Mouse (Mus musculus): ENCODE results near the gene Traf2. TPM values are rescaled to one million over a fixed set of nuclear protein-coding genes. Genes with fewer than 3 reads are reported as not detected.

The Traf2 gene
- polyA plus RNA-seq, 1 experiment from 2014 or later = 20.3 TPM

- no peak overlapping the region for H3K27ac ChIP-seq (ENCODE audit: low read depth, low read length)
- peaks cover 12% of the 10 kb centered on the region for H3K4me1 ChIP-seq (ENCODE audit: control insufficient read depth, insufficient read depth, low read length)
- WGBS (ENCODE audit: insufficient replicate concordance) = 62% methylated on average over 6 of the region's 6 CpGs
- no peaks in the 10 kb centered on the region for H3K27me3 ChIP-seq (ENCODE audit: control insufficient read depth, insufficient read depth, low read length)
- no peak for ATAC-seq (replicated peaks; ENCODE audit: insufficient number of reproducible peaks, low FRiP score, low TSS enrichment)
- H3K4me3 ChIP-seq (ENCODE audit: low read depth, low read length) = no peak overlapping the region
- no peaks in the 10 kb centered on the region for H3K36me3 ChIP-seq (ENCODE audit: control insufficient read depth, insufficient read depth, low read length)
- no peak overlapping the region for H3K9ac ChIP-seq (ENCODE audit: low read depth, low read length)
- H3K4me2 ChIP-seq = no peak overlapping the region
- no peaks in the 10 kb centered on the region for H3K9me3 ChIP-seq (replicated peaks; ENCODE audit: control insufficient read depth, low read length)
Observed at GRCm38 (mm10) chr2:25497846-25498575, 48.7 kb downstream of the Traf2 start.

GRCm38 (mm10) chr2:25496462-25496861 is 50.3 kb downstream of the Traf2 start:
- no peak for ATAC-seq (replicated peaks; ENCODE audit: insufficient number of reproducible peaks, low FRiP score, low TSS enrichment)
- Histone ChIP-seq H3K4me3 (ENCODE audit: low read depth, low read length) (no peak overlapping the region), H3K9ac (ENCODE audit: low read depth, low read length) (no peak overlapping the region), H3K4me2 (no peak overlapping the region), H3K36me3 (ENCODE audit: control insufficient read depth, insufficient read depth, low read length) (no peaks in the 10 kb centered on the region), H3K27ac (ENCODE audit: low read depth, low read length) (no peak overlapping the region), H3K4me1 (ENCODE audit: control insufficient read depth, insufficient read depth, low read length) (peaks cover 6% of the 10 kb centered on the region), H3K9me3 (replicated peaks; ENCODE audit: control insufficient read depth, low read length) (no peaks in the 10 kb centered on the region), H3K27me3 (ENCODE audit: control insufficient read depth, insufficient read depth, low read length) (no peaks in the 10 kb centered on the region)
- WGBS (ENCODE audit: insufficient replicate concordance) = 45% methylated on average over 4 of the region's 4 CpGs

- 82% methylated on average over 5 of the region's 5 CpGs for WGBS (ENCODE audit: insufficient replicate concordance)
- Histone ChIP-seq H3K4me1 (ENCODE audit: control insufficient read depth, insufficient read depth, low read length) (peaks cover 3% of the 10 kb centered on the region; the same call in 1 of the 2 replicates), H3K9ac (ENCODE audit: low read depth, low read length) (no peak within 1 kb of the TSS), H3K36me3 (ENCODE audit: control insufficient read depth, insufficient read depth, low read length) (no peaks in the 10 kb centered on the region), H3K4me3 (ENCODE audit: low read depth, low read length) (no peak within 1 kb of the TSS), H3K27ac (ENCODE audit: low read depth, low read length) (no peak within 1 kb of the TSS), H3K4me2 (no peak within 1 kb of the TSS), H3K27me3 (ENCODE audit: control insufficient read depth, insufficient read depth, low read length) (no peaks in the 10 kb centered on the region; the same call in 1 of the 2 replicates), H3K9me3 (replicated peaks; ENCODE audit: control insufficient read depth, low read length) (no peaks in the 10 kb centered on the region)
- no peak for ATAC-seq (replicated peaks; ENCODE audit: insufficient number of reproducible peaks, low FRiP score, low TSS enrichment)
Observed at GRCm38 (mm10) chr2:25493476-25493961, 53.2 kb downstream of the Traf2 start, which contains the start of gene Lcn12. Gene Lcn12, minus strand, starts transcription at chr2:25493911.

- 74% methylated on average over 5 of the region's 5 CpGs for WGBS (ENCODE audit: insufficient replicate concordance)
- Histone ChIP-seq H3K27me3 (ENCODE audit: control insufficient read depth, insufficient read depth, low read length) (no peaks in the 10 kb centered on the region; the same call in 1 of the 2 replicates), H3K36me3 (ENCODE audit: control insufficient read depth, insufficient read depth, low read length) (no peaks in the 10 kb centered on the region)
Observed at GRCm38 (mm10) chr2:25492988-25493387, 53.8 kb downstream of the Traf2 start.

GRCm38 (mm10) chr2:25488671-25489068 is 58.1 kb downstream of the Traf2 start:
- peaks cover 2% of the 10 kb centered on the region; the same call in 1 of the 2 replicates for H3K27me3 ChIP-seq (ENCODE audit: control insufficient read depth, insufficient read depth, low read length)
- H3K9me3 ChIP-seq (replicated peaks; ENCODE audit: control insufficient read depth, low read length) = no peaks in the 10 kb centered on the region
- no peak overlapping the region for H3K4me3 ChIP-seq (ENCODE audit: low read depth, low read length)
- 73% methylated on average over 7 of the region's 7 CpGs for WGBS (ENCODE audit: insufficient replicate concordance)
- H3K4me2 ChIP-seq = no peak overlapping the region
- H3K9ac ChIP-seq (ENCODE audit: low read depth, low read length) = no peak overlapping the region
- no peak overlapping the region for H3K27ac ChIP-seq (ENCODE audit: low read depth, low read length)
- H3K4me1 ChIP-seq (ENCODE audit: control insufficient read depth, insufficient read depth, low read length) = no peaks in the 10 kb centered on the region
- ATAC-seq (replicated peaks; ENCODE audit: insufficient number of reproducible peaks, low FRiP score, low TSS enrichment) = no peak
- no peaks in the 10 kb centered on the region for H3K36me3 ChIP-seq (ENCODE audit: control insufficient read depth, insufficient read depth, low read length)

More at GRCm38 (mm10) chr2:25492988-25493387, 53.8 kb downstream of the Traf2 start:
- Histone ChIP-seq H3K4me2 (no peak overlapping the region), H3K4me1 (ENCODE audit: control insufficient read depth, insufficient read depth, low read length) (peaks cover 1% of the 10 kb centered on the region; the same call in 1 of the 2 replicates), H3K9me3 (replicated peaks; ENCODE audit: control insufficient read depth, low read length) (no peaks in the 10 kb centered on the region), H3K4me3 (ENCODE audit: low read depth, low read length) (no peak overlapping the region), H3K27ac (ENCODE audit: low read depth, low read length) (no peak overlapping the region), H3K9ac (ENCODE audit: low read depth, low read length) (no peak overlapping the region)
- ATAC-seq (replicated peaks; ENCODE audit: insufficient number of reproducible peaks, low FRiP score, low TSS enrichment) = no peak

GRCm38 (mm10) chr2:25487965-25488670 is 58.6 kb downstream of the Traf2 start:
- no peak overlapping the region for H3K9ac ChIP-seq (ENCODE audit: low read depth, low read length)
- WGBS (ENCODE audit: insufficient replicate concordance) = 69% methylated on average over 6 of the region's 6 CpGs
- no peak for ATAC-seq (replicated peaks; ENCODE audit: insufficient number of reproducible peaks, low FRiP score, low TSS enrichment)
- H3K4me3 ChIP-seq (ENCODE audit: low read depth, low read length) = no peak overlapping the region
- H3K4me2 ChIP-seq = no peak overlapping the region
- peaks cover 4% of the 10 kb centered on the region for H3K27me3 ChIP-seq (ENCODE audit: control insufficient read depth, insufficient read depth, low read length)
- H3K4me1 ChIP-seq (ENCODE audit: control insufficient read depth, insufficient read depth, low read length) = no peaks in the 10 kb centered on the region
- H3K36me3 ChIP-seq (ENCODE audit: control insufficient read depth, insufficient read depth, low read length) = no peaks in the 10 kb centered on the region
- no peak overlapping the region for H3K27ac ChIP-seq (ENCODE audit: low read depth, low read length)
- H3K9me3 ChIP-seq (replicated peaks; ENCODE audit: control insufficient read depth, low read length) = no peaks in the 10 kb centered on the region

- H3K4me2 ChIP-seq = no peak overlapping the region
- no peaks in the 10 kb centered on the region for H3K9me3 ChIP-seq (replicated peaks; ENCODE audit: control insufficient read depth, low read length)
- H3K27ac ChIP-seq (ENCODE audit: low read depth, low read length) = no peak overlapping the region
- no peaks in the 10 kb centered on the region for H3K36me3 ChIP-seq (ENCODE audit: control insufficient read depth, insufficient read depth, low read length)
- H3K4me1 ChIP-seq (ENCODE audit: control insufficient read depth, insufficient read depth, low read length) = no peaks in the 10 kb centered on the region
- H3K9ac ChIP-seq (ENCODE audit: low read depth, low read length) = no peak overlapping the region
- H3K27me3 ChIP-seq (ENCODE audit: control insufficient read depth, insufficient read depth, low read length) = peaks cover 4% of the 10 kb centered on the region; the same call in 1 of the 2 replicates
- no peak for ATAC-seq (replicated peaks; ENCODE audit: insufficient number of reproducible peaks, low FRiP score, low TSS enrichment)
- 62% methylated on average over 11 of the region's 11 CpGs for WGBS (ENCODE audit: insufficient replicate concordance)
- no peak overlapping the region for H3K4me3 ChIP-seq (ENCODE audit: low read depth, low read length)
Observed at GRCm38 (mm10) chr2:25484901-25485647, 61.7 kb downstream of the Traf2 start.

- Histone ChIP-seq H3K36me3 (ENCODE audit: control insufficient read depth, insufficient read depth, low read length) (no peaks in the 10 kb centered on the region), H3K4me2 (no peak overlapping the region), H3K9me3 (replicated peaks; ENCODE audit: control insufficient read depth, low read length) (no peaks in the 10 kb centered on the region), H3K9ac (ENCODE audit: low read depth, low read length) (no peak overlapping the region), H3K4me3 (ENCODE audit: low read depth, low read length) (no peak overlapping the region), H3K4me1 (ENCODE audit: control insufficient read depth, insufficient read depth, low read length) (no peaks in the 10 kb centered on the region), H3K27me3 (ENCODE audit: control insufficient read depth, insufficient read depth, low read length) (peaks cover 4% of the 10 kb centered on the region; the same call in 1 of the 2 replicates), H3K27ac (ENCODE audit: low read depth, low read length) (no peak overlapping the region)
- 22% methylated on average over 7 of the region's 7 CpGs for WGBS (ENCODE audit: insufficient replicate concordance)
- no peak for ATAC-seq (replicated peaks; ENCODE audit: insufficient number of reproducible peaks, low FRiP score, low TSS enrichment)
Observed at GRCm38 (mm10) chr2:25482969-25483368, 63.8 kb downstream of the Traf2 start.
